Mouse (Mus musculus) liver, embryonic 13.5 days (tissue): ENCODE measurements around the gene Dnajc5g. TPM values are rescaled to one million over a fixed set of nuclear protein-coding genes. Genes with fewer than 3 reads are reported as not detected.

ENCODE experiments used
- ATAC-seq: fragments of 200-750 bp; cut with Nextera tagmentation; 2 replicates; pipeline ENCODE4 v1.8.0; 2017; ENCODE audit warnings: low read depth, mild to moderate bottlenecking, moderate number of reproducible peaks, moderate library complexity
- DNase-seq: peaks from one replicate; pipeline ENCODE4 v3.0.0; 2022
- H3K27ac ChIP-seq: fragments of 300-500 bp; sonication (generic); 2 replicates; pipeline ENCODE4 v1.5.1; 2015; ENCODE audit warnings: moderate library complexity, mild to moderate bottlenecking, inconsistent platforms
- H3K27me3 ChIP-seq: fragments of 300-500 bp; sonication (generic); 2 replicates; pipeline ENCODE4 v1.6.1; 2015; ENCODE audit warnings: mild to moderate bottlenecking, inconsistent platforms
- H3K36me3 ChIP-seq: fragments of 300-500 bp; sonication (generic); 2 replicates; pipeline ENCODE4 v1.6.1; 2015; ENCODE audit warnings: mild to moderate bottlenecking, inconsistent platforms
- H3K4me1 ChIP-seq: fragments of 300-500 bp; sonication (generic); replicated peaks from 2 replicates; pipeline ENCODE4 v1.6.1; 2015; ENCODE audit warnings: inconsistent platforms
- H3K4me2 ChIP-seq: fragments of 300-500 bp; sonication (generic); 2 replicates; pipeline ENCODE4 v1.6.1; 2015; ENCODE audit warnings: inconsistent platforms, mild to moderate bottlenecking, moderate library complexity
- H3K4me3 ChIP-seq: fragments of 300-500 bp; sonication (generic); replicated peaks from 2 replicates; pipeline ENCODE4 v1.5.1; 2015; ENCODE audit warnings: mild to moderate bottlenecking, inconsistent platforms
- H3K9ac ChIP-seq: fragments of 300-500 bp; sonication (generic); 2 replicates; pipeline ENCODE4 v1.6.1; 2015; ENCODE audit warnings: mild to moderate bottlenecking, inconsistent platforms
- H3K9me3 ChIP-seq: fragments of 300-500 bp; sonication (generic); replicated peaks from 2 replicates; pipeline ENCODE4 v1.6.1; 2016; ENCODE audit warnings: inconsistent platforms
- WGBS: fragments of 180-500 bp; shearing (Covaris S2); methylation state at CpG from one replicate; pipeline ENCODE4 v1.1.7; 2015; ENCODE audit not compliant: insufficient replicate concordance; 5-methylcytosine and 5-hydroxymethylcytosine counted together
- polyA plus RNA-seq: library from polyadenylated mRNA; unstranded; fragments of >200 nt; fragmentation: Nextera tagmentation; extraction: Ambion mirVana; gene quantifications from 2 replicates; pipeline ENCODE4 v1.2.1, GENCODE M21; 2015

Gene Dnajc5g
- polyA plus RNA-seq, 1 experiment from 2014 or later = not detected

- DNase-seq (no peak), ATAC-seq (no peak)
- Histone ChIP-seq H3K4me3 (no peak overlapping the region), H3K4me1 (peaks cover 12% of the 10 kb centered on the region), H3K9me3 (no peaks in the 10 kb centered on the region), H3K36me3 (peaks cover 3% of the 10 kb centered on the region), H3K27ac (no peak overlapping the region), H3K27me3 (peaks cover 36% of the 10 kb centered on the region), H3K9ac (no peak overlapping the region), H3K4me2 (no peak overlapping the region)
- 27% methylated on average over 8 of the region's 8 CpGs for WGBS
These were observed 22.1 kb upstream of the Dnajc5g start for GRCm38 (mm10) chr5:31083949-31084348.

GRCm38 (mm10) chr5:31086606-31087005 lies 19.5 kb upstream of the Dnajc5g start:
- no peak overlapping the region for H3K4me3 ChIP-seq
- no peaks in the 10 kb centered on the region for H3K9me3 ChIP-seq
- H3K27me3 ChIP-seq = peaks cover 63% of the 10 kb centered on the region
- peaks cover 12% of the 10 kb centered on the region for H3K4me1 ChIP-seq
- DNase-seq (no peak), ATAC-seq (no peak)
- H3K9ac ChIP-seq = no peak overlapping the region
- 28% methylated on average over 7 of the region's 7 CpGs for WGBS
- no peak overlapping the region for H3K27ac ChIP-seq
- no peak overlapping the region for H3K4me2 ChIP-seq
- no peaks in the 10 kb centered on the region for H3K36me3 ChIP-seq

DNA sequence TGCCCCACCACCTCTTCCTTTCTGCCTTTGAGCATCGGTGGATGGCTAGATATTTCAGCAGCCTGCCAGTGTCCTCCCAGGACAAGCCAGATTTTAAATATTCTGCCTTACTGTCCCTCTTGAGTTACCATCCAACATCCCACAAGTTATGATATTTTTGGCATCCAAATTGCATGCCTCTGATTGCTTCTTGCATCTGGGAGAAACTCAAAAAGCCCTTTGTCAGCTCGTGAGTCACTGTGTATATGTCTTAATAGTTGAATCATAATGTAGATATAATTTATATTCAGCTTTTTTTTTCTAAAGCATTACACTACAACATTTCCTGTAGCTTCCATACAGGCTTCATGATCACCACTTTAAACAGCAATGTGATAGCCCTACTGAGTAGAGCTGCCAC lies 19.0 kb upstream of the Dnajc5g start:
- no peaks in the 10 kb centered on the region for H3K36me3 ChIP-seq
- no peak overlapping the region for H3K4me2 ChIP-seq
- no peak for DNase-seq
- no peaks in the 10 kb centered on the region for H3K9me3 ChIP-seq
- 60% methylated on average over 2 of the region's 2 CpGs for WGBS
- peaks cover 12% of the 10 kb centered on the region for H3K4me1 ChIP-seq
- no peak overlapping the region for H3K27ac ChIP-seq
- H3K27me3 ChIP-seq = peaks cover 68% of the 10 kb centered on the region
- H3K4me3 ChIP-seq = no peak overlapping the region
- ATAC-seq = no peak
- no peak overlapping the region for H3K9ac ChIP-seq

GRCm38 (mm10) chr5:31092231-31092975 lies 13.7 kb upstream of the Dnajc5g start:
- Histone ChIP-seq H3K9ac (peak overlapping the region; percentile 9; the same call in 1 of the 2 replicates), H3K4me2 (peak overlapping the region; percentile 63), H3K36me3 (no peaks in the 10 kb centered on the region), H3K27me3 (peaks cover 98% of the 10 kb centered on the region), H3K9me3 (no peaks in the 10 kb centered on the region), H3K4me1 (peaks cover 27% of the 10 kb centered on the region), H3K27ac (no peak overlapping the region), H3K4me3 (peak overlapping the region; percentile 48)
- ATAC-seq (no peak), DNase-seq (no peak)
- WGBS = 3% methylated on average over 51 of the region's 53 CpGs

DNA sequence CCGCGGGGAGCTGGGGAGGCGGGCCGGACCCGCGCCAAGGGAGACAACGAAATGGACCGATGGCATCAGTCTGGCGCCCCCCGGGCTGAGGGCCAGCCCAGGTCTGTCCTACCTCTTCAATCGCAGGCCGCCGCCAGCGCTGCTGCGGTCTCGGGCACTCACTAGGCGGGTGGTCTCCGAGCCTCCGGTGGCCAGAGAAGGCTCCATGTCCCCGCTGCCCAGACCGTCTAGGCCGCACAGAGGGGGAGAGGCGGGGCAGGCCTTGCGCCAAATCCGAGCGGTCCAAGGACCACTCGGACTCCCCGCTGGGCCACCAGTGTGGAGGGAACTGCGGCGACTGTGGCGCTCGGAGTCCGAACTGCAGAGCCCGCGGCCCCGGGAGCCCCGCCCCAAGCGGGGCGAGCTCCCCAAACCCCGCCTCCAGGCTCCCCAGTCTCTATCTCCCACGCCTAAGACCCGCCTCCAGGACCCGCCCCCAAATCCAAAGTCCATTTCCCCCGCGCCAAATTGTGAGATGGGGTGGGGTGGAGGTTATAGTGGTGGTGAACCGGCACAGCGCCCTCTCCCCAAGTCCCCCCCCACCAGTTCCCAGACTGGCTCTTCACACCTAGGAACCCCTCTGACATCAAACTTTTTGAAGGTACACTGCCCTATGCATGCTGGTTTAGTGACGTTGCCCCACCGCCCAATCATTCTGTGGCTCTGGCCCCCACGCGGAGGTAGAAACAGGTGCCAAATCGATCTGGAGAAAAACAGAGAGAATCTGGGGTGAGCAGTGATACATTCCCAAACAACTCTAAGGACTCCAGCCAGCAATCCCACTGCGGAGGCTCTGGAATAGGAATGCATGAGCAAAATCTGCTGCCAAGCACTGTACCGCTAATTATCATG lies 12.7 kb upstream of the Dnajc5g start:
- peak overlapping the region; percentile 63 for H3K4me2 ChIP-seq
- H3K36me3 ChIP-seq = no peaks in the 10 kb centered on the region
- H3K27me3 ChIP-seq = peaks cover 100% of the 10 kb centered on the region
- WGBS = 2% methylated on average over 53 of the region's 54 CpGs
- H3K9ac ChIP-seq = peak overlapping the region; percentile 9; the same call in 1 of the 2 replicates
- ATAC-seq (peak; percentile 67), DNase-seq (no peak)
- no peaks in the 10 kb centered on the region for H3K9me3 ChIP-seq
- peak overlapping the region; percentile 48 for H3K4me3 ChIP-seq
- H3K27ac ChIP-seq = no peak overlapping the region
- H3K4me1 ChIP-seq = peaks cover 27% of the 10 kb centered on the region

GRCm38 (mm10) chr5:31094100-31094798 lies 11.8 kb upstream of the Dnajc5g start:
- Histone ChIP-seq H3K4me1 (peaks cover 27% of the 10 kb centered on the region), H3K4me3 (peak overlapping the region; percentile 48), H3K36me3 (no peaks in the 10 kb centered on the region), H3K9ac (no peak overlapping the region), H3K27ac (no peak overlapping the region), H3K4me2 (peak overlapping the region; percentile 63), H3K9me3 (no peaks in the 10 kb centered on the region), H3K27me3 (peaks cover 99% of the 10 kb centered on the region)
- WGBS = 3% methylated on average over 29 of the region's 29 CpGs
- DNase-seq (no peak), ATAC-seq (no peak)

- no peak for DNase-seq
- Histone ChIP-seq H3K9ac (no peak overlapping the region), H3K36me3 (no peaks in the 10 kb centered on the region), H3K27me3 (peaks cover 98% of the 10 kb centered on the region), H3K4me3 (peak overlapping the region; percentile 48), H3K27ac (no peak overlapping the region), H3K4me1 (peaks cover 27% of the 10 kb centered on the region), H3K9me3 (no peaks in the 10 kb centered on the region), H3K4me2 (peak overlapping the region; percentile 63)
- ATAC-seq = no peak
- WGBS = 2% methylated on average over 59 of the region's 59 CpGs
These were observed 11.0 kb upstream of the Dnajc5g start for GRCm38 (mm10) chr5:31094799-31095691.

- H3K4me3 ChIP-seq = peak overlapping the region; percentile 48
These were observed 10.2 kb upstream of the Dnajc5g start for GRCm38 (mm10) chr5:31095711-31096480.

DNA sequence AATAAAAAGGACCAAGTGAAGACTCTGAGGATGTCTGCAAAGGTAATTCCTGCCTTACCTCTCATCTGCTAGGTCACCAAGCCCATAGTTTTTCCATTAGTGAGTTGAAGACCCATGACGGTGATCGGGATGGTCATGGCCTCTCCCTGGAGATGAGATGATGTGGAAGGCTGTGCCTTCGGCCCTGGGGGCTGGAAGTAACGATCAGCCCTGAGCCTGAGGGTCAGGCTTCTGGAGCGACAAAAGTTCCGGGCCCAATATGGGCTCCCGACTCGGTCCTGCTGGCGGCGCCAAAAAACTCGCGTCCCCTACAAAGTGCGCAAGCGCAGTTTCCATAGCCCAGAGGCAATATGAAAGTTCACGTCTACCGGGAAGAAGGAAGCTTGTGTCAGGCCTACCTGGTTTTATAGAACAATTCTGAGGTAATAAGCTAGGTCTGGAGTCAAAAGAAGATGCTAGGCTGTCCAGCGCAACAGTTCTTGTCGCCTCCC lies 2.0 kb downstream of the Dnajc5g start, which contains the start of gene Slc30a3:
Slc30a3 (minus strand) TSS at position 238 of the 491 bp plus-strand sequence.
- Histone ChIP-seq H3K36me3 (no peaks in the 10 kb centered on the region), H3K4me2 (no peak within 1 kb of the TSS), H3K4me1 (no peaks in the 10 kb centered on the region), H3K9ac (no peak within 1 kb of the TSS), H3K27ac (no peak within 1 kb of the TSS), H3K4me3 (no peak within 1 kb of the TSS), H3K9me3 (no peaks in the 10 kb centered on the region), H3K27me3 (peaks cover 21% of the 10 kb centered on the region)
- DNase-seq (no peak), ATAC-seq (no peak)
- WGBS = 78% methylated on average over 18 of the region's 18 CpGs

More at GRCm38 (mm10) chr5:31095711-31096480, 10.2 kb upstream of the Dnajc5g start:
- Histone ChIP-seq H3K9me3 (no peaks in the 10 kb centered on the region), H3K36me3 (no peaks in the 10 kb centered on the region), H3K4me1 (peaks cover 27% of the 10 kb centered on the region), H3K4me2 (peak overlapping the region; percentile 63), H3K27ac (no peak overlapping the region), H3K27me3 (peaks cover 93% of the 10 kb centered on the region), H3K9ac (no peak overlapping the region)
- DNase-seq = no peak
- ATAC-seq = no peak
- WGBS = 27% methylated on average over 11 of the region's 11 CpGs

- H3K4me2 ChIP-seq = no peak overlapping the region
- ATAC-seq (no peak), DNase-seq (no peak)
- no peak overlapping the region for H3K27ac ChIP-seq
- H3K9ac ChIP-seq = no peak overlapping the region
- H3K4me3 ChIP-seq = no peak overlapping the region
- no peaks in the 10 kb centered on the region for H3K9me3 ChIP-seq
- WGBS = 16% methylated on average over 7 of the region's 7 CpGs
- H3K4me1 ChIP-seq = no peaks in the 10 kb centered on the region
- peaks cover 12% of the 10 kb centered on the region; the same call in 1 of the 2 replicates for H3K27me3 ChIP-seq
- H3K36me3 ChIP-seq = no peaks in the 10 kb centered on the region
These were observed 4.7 kb downstream of the Dnajc5g start for GRCm38 (mm10) chr5:31110781-31111180.
